Mouse (Mus musculus): Measurements from ENCODE around the gene Osbpl2.

- no peak for TF ChIP-seq EP300 (optimal IDR thresholded peaks at IDR 0.05)
- no peak for TF ChIP-seq CTCF (IDR thresholded peaks at IDR 0.05; ENCODE audit: low read depth)
Observed at GRCm38 (mm10) chr2:180185686-180186085, 66.6 kb downstream of the Osbpl2 start.

Measured in stomach, postnatal 0 days (tissue).